Mouse (Mus musculus) CD4-positive naive resting alpha-beta T cell, adult 76 days (primary cell): ENCODE data around the gene 4933424G06Rik. TPM values are rescaled to one million over a fixed set of nuclear protein-coding genes. Genes with fewer than 3 reads are reported as not detected.

Experiments
- total RNA-seq: library from RNA; stranded (reverse); gene quantifications from one replicate; pipeline ENCODE4 v1.2.4, GENCODE M21; 2023

4933424G06Rik gene
- total RNA-seq: not detected

DNA sequence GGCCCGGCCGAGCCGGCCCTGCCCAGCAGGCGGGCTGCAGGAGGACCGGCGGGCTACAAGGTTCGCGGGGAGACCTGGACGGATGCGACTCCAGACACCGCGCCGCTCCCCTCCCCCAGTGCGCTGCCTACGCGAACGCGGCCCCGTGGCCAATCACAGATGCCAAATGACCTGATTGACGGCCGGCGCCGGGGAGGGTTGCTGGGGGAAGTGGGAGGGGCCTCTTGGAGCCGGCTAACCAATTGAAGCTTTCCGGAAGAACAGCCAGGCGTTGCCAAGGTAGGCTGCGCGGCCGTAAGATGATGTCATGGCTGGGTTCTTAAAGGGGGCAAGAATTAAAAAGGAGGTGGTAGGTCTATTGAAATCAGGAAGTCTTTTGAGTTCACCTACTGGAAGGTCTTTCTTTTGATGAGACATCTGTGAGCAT, at the start of gene 4933424G06Rik:
Gene 4933424G06Rik (plus strand): TSS at position 296 of the 427 bp plus-strand sequence.

DNA sequence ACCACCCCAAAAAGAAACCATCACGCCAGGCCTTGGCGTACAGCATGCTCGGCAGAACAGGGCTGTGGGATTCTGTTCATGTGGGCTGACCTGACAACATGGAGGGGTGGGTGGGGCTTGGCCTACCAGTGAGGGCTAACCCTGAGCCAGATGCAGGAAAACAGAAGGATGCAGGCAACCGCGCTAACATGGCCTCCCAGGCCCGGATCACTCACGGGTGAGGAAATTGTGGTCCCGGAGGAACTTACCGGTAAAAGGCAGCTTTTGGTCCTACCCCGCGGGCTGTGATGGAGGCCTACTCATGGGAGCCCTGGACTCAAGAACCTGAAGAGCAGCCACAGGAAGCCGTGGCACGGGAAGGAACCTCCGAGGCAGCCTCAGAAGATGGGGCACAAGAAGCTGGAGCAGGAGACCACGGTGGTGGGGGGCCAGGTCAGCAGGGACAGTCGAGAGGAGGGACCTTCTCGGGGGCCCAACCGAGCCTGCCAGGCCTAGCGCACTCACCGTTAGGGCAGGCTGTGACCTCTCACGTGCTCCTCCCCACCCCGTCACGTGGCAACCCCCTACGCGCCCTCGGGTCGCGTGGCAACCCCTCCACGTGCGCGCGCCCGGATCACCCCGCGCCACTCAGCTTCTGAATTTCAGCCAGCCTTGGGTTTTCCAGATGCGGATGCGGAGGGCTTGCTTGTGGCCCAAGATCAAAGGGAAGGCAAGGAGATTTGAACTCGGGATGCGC, 27.2 kb upstream of the 4933424G06Rik start, which contains the start of gene Fam178b:
Gene Fam178b (minus strand): TSS at position 564 of the 736 bp plus-strand sequence.

DNA sequence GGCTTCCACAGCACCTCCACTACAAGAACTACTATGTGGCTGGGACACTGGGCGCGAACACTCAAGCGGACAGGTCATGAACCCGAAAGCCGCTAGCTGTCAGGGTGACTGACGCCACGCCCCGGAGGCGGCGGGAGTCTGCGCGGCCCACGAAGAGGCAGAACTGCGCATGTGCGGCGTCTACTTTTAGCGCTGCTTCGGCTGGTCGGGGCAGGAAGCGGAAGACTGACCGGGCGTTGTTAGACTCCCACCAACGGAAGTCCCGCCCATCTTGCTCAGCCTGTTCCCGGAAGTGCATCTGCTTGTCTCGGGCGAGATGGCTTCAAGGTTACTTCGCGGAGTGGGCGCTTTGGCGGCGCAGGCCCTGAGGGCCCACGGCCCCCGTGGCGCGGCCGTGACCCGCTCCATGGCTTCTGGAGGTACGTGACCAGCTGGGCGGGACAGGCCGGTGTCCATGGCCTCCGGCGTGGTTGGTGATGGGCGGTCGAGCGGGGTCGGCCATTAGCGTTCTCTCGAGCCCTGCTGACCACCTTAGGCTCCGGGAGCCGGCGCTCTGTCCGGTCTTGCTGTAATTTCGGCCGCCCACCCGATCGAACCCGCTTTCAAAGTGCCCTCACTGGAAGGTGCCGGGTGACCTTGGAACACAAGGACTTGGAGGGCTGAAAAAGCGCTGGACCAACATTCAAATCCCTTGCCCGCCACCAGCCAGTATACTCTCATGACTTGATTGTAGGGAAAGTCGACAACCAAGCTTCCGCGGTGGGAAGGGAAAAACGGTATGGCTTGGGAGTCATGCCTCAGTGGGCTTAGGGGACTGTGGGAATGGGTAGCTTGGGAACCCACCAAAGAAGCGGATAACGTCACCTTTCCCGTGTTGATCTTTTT, 18.4 kb upstream of the 4933424G06Rik start, which contains the start of gene Cox5b:
Gene Cox5b (plus strand): TSS at position 179 of the 885 bp plus-strand sequence.

DNA sequence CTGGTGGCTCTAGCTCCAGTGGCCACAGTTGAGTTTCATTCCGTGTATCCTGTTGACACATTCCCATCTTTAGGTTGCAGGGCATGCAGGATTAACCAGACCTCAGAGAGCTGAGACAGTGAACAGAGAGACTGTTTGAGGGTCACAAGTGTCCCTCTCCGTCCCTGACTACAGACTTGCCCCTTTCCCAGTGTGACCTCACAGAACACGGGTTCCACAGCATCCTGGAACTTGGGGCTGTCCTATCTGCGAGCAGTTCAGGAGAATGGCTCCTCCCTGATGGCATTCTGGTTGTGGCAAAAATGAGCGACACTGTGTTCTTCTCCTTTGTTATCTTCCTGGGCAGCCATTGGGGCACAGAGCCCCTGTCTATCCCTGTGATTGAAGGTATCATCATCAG, 4.4 kb downstream of the 4933424G06Rik start, which contains the start of gene Actr1b:
Gene Actr1b (minus strand): TSS at position 112 of the 400 bp plus-strand sequence.

DNA sequence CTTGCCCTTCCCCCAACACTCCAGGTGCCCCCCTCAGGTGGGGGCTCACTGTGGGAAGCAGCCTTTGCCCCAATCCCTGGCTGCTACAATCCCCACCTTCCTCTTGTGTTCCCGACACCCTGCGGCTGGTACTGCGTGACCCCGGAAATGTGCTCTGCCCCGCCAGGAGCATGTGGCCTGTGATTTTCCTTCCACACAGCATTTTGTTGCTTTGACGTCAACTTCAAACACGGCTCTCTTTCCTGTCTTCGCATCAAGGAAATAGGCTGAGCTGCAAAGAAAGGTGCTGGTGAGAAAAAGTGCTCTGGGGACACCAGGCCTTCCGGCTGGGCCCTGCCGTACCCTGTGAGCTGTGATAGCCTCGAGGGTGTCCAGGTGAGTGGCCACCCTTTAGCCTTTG, 51.6 kb downstream of the 4933424G06Rik start, which contains the start of gene Zap70:
Gene Zap70 (plus strand): TSS at position 231 of the 400 bp plus-strand sequence.

Other genes starting within 250 kb of the 4933424G06Rik start
- gene Cnnm4, start 238.5 kb upstream of the 4933424G06Rik start, total RNA-seq: 24.2 TPM
- 39.4 TPM for gene Cnnm3, start 198.3 kb upstream of the 4933424G06Rik start, total RNA-seq
- 22.4 TPM for gene Ankrd23, start 173.3 kb upstream of the 4933424G06Rik start, total RNA-seq
- not detected for gene Gm42417, start 170.7 kb upstream of the 4933424G06Rik start, total RNA-seq
- gene Ankrd39, start 162.7 kb upstream of the 4933424G06Rik start, total RNA-seq: 22.5 TPM
- gene Sema4c, start 151.8 kb upstream of the 4933424G06Rik start, total RNA-seq: 0.64 TPM
- 0.88 TPM for gene Fam178b, start 27.0 kb upstream of the 4933424G06Rik start, total RNA-seq
- 221 TPM for gene Cox5b, start 18.7 kb upstream of the 4933424G06Rik start, total RNA-seq
- gene Actr1b, start 4.3 kb downstream of the 4933424G06Rik start, total RNA-seq: 324 TPM
- gene Zap70, start 51.6 kb downstream of the 4933424G06Rik start, total RNA-seq: 215 TPM
- 81.3 TPM for gene Tmem131, start 233.5 kb downstream of the 4933424G06Rik start, total RNA-seq